Mouse (Mus musculus): ENCODE data around the gene Kdr. TPM values are rescaled to one million over a fixed set of nuclear protein-coding genes. Genes with fewer than 3 reads are reported as not detected.

Gene Kdr
- polyA plus RNA-seq, 1 experiment from 2014 or later, result 23.5 TPM

DNA sequence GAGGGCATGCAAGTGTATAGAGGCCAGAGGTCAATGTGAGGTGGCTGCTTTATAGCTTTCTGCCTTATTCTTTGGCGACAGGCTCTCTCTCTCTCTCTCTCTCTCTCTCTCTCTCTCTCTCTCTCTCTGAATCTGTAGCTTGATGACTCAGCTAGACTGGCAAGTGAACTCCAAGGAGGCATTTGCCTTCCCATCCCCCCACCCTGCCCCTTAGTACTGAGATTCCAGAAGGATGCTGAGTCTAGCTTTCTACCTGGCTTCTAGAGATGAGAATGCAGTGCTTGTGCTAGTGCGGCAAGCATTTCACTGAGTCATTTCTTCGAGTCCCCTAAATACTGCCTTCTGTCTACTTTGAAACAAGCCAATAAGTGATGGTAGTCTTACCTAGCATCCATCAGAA is 21.7 kb downstream of the Kdr start:
- 75% methylated on average over 3 of the region's 3 CpGs for WGBS
- H3K27ac ChIP-seq, result no peak overlapping the region
- H3K4me3 ChIP-seq (replicated peaks), result no peak overlapping the region
- H3K4me1 ChIP-seq (replicated peaks), result no peaks in the 10 kb centered on the region
- H3K9me3 ChIP-seq, result no peaks in the 10 kb centered on the region
- peaks cover 3% of the 10 kb centered on the region; the same call in 1 of the 2 replicates for H3K27me3 ChIP-seq
- no peak for ATAC-seq (ENCODE audit: insufficient number of reproducible peaks, insufficient read depth, low FRiP score, low TSS enrichment, low read depth)
- H3K4me2 ChIP-seq, result no peak overlapping the region
- H3K36me3 ChIP-seq, result no peaks in the 10 kb centered on the region
- no peak overlapping the region for H3K9ac ChIP-seq (replicated peaks)

DNA sequence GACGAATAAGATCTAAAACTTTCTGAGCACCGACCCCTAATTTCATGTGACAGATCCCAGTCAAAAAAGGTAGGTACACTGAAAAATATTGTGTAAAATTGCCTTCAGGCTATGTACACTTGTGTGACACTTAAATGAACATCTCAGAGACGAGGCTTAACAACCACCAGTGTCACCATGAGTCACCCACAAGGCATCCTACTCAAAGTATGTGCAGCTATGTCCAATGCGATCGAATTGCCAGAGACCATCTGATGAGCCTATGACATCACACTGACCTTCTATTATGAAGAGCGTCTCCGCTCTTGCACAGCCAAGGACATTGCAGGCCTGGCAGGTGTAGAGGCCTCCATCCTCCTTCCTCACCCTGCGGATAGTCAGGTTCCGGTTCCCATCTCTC is 22.4 kb downstream of the Kdr start:
- H3K36me3 ChIP-seq, result no peaks in the 10 kb centered on the region
- WGBS, result 92% methylated on average over 9 of the region's 9 CpGs
- H3K4me3 ChIP-seq (replicated peaks), result no peak overlapping the region
- peaks cover 3% of the 10 kb centered on the region; the same call in 1 of the 2 replicates for H3K27me3 ChIP-seq
- no peak for ATAC-seq (ENCODE audit: insufficient number of reproducible peaks, insufficient read depth, low FRiP score, low TSS enrichment, low read depth)
- H3K9ac ChIP-seq (replicated peaks), result no peak overlapping the region
- H3K27ac ChIP-seq, result no peak overlapping the region
- H3K9me3 ChIP-seq, result no peaks in the 10 kb centered on the region
- H3K4me1 ChIP-seq (replicated peaks), result no peaks in the 10 kb centered on the region
- no peak overlapping the region for H3K4me2 ChIP-seq

DNA sequence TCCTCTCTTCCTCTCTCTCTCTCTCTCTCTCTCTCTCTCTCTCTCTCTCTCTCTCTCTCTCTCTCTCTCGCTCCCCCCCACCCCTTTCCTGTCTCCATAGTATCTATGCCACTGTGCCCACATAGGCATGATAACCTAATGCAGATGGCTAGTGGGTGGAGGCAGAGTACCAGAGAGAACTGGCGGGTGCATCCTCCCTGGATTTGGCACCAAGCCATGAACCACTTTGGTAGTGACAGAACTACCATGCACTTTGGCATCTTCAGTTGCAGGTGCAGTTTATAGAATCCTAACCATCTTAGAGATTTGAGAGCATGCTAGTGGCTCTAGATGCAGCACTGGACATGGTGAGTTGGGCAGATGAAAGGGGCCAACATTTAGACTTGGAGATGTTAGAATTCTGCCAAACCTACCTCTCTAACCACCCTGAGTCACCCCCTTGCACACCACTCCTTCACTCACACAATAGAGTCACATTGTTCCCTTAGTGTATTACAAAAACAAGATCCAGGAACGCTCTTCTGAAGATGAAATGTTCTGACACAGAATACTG is 23.4 kb downstream of the Kdr start:
- Histone ChIP-seq H3K27ac (no peak overlapping the region), H3K9me3 (no peaks in the 10 kb centered on the region), H3K4me2 (no peak overlapping the region), H3K27me3 (peaks cover 3% of the 10 kb centered on the region; the same call in 1 of the 2 replicates), H3K4me3 (replicated peaks) (no peak overlapping the region), H3K4me1 (replicated peaks) (no peaks in the 10 kb centered on the region), H3K36me3 (no peaks in the 10 kb centered on the region), H3K9ac (replicated peaks) (no peak overlapping the region)
- ATAC-seq (ENCODE audit: insufficient number of reproducible peaks, insufficient read depth, low FRiP score, low TSS enrichment, low read depth), result no peak
- WGBS, result 86% methylated on average over 3 of the region's 3 CpGs

DNA sequence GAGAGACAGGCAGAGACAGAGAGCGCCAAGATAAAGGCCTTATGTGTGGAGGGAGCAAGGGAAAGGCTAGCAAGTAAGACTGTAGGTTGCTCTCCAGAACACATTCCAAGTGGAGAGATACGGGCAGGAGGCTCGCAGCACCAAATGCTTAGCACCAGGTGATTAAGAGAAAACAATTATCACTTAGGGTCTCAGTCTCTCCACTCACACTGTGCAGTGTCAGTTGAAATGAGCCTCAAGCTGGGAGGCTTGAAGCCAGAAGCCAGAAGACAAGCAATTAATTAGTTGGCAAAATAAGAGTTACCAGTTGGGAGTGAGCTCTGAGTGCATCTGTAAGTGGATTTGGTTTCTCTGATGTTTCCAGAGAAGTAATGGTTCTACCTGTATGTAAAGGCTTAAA is 24.0 kb downstream of the Kdr start:
- no peak overlapping the region for H3K9ac ChIP-seq (replicated peaks)
- H3K36me3 ChIP-seq, result no peaks in the 10 kb centered on the region
- no peaks in the 10 kb centered on the region for H3K9me3 ChIP-seq
- H3K27ac ChIP-seq, result no peak overlapping the region
- peaks cover 3% of the 10 kb centered on the region; the same call in 1 of the 2 replicates for H3K27me3 ChIP-seq
- H3K4me3 ChIP-seq (replicated peaks), result no peak overlapping the region
- H3K4me2 ChIP-seq, result no peak overlapping the region
- 67% methylated on average over 3 of the region's 3 CpGs for WGBS
- ATAC-seq (ENCODE audit: insufficient number of reproducible peaks, insufficient read depth, low FRiP score, low TSS enrichment, low read depth), result no peak
- H3K4me1 ChIP-seq (replicated peaks), result no peaks in the 10 kb centered on the region

DNA sequence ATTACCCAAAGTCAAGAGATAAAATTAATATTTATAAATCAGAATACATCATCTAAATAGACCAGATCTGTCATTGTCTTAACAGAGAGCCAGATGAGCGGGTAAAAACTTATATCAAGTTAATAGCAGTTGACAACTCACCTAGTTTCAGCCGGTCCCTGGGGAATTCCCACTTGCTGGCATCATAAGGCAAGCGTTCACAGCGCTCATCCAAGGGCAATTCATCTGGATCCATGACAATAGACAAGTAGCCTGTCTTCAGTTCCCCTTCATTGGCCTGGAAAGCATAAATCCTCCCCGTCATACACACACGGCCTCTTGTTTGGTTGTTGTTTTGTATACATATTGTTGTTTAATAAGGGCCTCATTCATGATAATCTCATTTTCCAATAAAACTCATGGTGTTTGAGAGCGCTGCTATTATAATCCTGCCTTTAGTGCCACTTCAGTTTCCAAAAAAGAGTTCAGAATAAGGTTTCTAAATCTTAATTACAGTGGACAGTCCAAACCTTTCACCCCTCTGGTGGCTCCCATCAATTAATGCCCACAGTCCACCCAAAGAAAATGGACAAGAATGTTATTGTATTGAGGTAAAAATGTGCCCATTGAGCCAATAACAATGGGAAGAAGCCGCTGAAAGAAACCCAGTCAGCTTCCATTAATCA is 26.0 kb downstream of the Kdr start:
- no peaks in the 10 kb centered on the region for H3K36me3 ChIP-seq
- H3K9ac ChIP-seq (replicated peaks), result no peak overlapping the region
- H3K27me3 ChIP-seq, result peaks cover 3% of the 10 kb centered on the region; the same call in 1 of the 2 replicates
- H3K4me3 ChIP-seq (replicated peaks), result no peak overlapping the region
- H3K27ac ChIP-seq, result no peak overlapping the region
- ATAC-seq (ENCODE audit: insufficient number of reproducible peaks, insufficient read depth, low FRiP score, low TSS enrichment, low read depth), result no peak
- H3K4me1 ChIP-seq (replicated peaks), result no peaks in the 10 kb centered on the region
- WGBS, result 88% methylated on average over 8 of the region's 8 CpGs
- no peak overlapping the region for H3K4me2 ChIP-seq
- H3K9me3 ChIP-seq, result no peaks in the 10 kb centered on the region

DNA sequence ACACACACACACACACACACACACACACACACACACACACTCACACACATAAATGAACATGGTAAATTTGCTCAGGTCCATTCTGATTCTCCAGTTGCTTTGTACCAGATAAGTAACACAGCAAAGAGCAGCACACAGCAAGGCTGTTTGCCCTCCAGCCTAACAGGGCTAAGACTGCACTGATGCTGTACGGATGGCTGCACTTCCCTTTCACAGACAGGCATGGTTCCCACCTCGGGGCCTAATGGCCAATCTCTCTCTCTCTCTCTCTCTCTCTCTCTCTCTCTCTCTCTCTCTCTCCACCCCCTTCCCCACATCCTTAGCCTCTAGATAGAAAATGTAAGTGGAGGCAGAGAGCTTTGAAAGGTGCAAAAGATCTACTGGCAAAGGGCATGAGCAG is 27.4 kb downstream of the Kdr start:
- no peaks in the 10 kb centered on the region for H3K4me1 ChIP-seq (replicated peaks)
- H3K4me3 ChIP-seq (replicated peaks), result no peak overlapping the region
- H3K36me3 ChIP-seq, result no peaks in the 10 kb centered on the region
- peaks cover 3% of the 10 kb centered on the region; the same call in 1 of the 2 replicates for H3K27me3 ChIP-seq
- WGBS, result 62% methylated on average over 2 of the region's 2 CpGs
- no peak for ATAC-seq (ENCODE audit: insufficient number of reproducible peaks, insufficient read depth, low FRiP score, low TSS enrichment, low read depth)
- H3K4me2 ChIP-seq, result no peak overlapping the region
- H3K27ac ChIP-seq, result no peak overlapping the region
- no peaks in the 10 kb centered on the region for H3K9me3 ChIP-seq
- H3K9ac ChIP-seq (replicated peaks), result no peak overlapping the region

DNA sequence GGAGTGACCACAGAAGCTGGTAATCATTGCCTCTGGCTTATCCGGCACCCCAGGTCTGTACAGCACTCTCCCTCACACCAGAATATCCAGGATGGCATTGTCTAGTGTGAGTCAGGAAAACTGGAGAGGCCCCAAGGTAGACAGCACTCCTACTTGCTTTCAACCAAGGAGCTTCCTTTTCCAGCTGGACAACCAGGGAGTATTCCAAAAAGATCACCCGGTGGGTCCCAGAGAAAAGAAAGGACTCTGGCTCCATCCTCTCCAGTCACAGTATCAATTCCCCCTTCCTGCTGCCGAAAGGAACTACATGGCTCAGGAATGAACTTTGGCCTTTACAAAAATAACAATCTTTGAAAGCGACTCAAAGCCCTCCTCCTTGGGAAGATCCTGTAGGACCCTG is 32.9 kb downstream of the Kdr start:
- 79% methylated on average over 4 of the region's 4 CpGs for WGBS
- Histone ChIP-seq H3K9ac (replicated peaks) (no peak overlapping the region), H3K4me3 (replicated peaks) (no peak overlapping the region), H3K9me3 (no peaks in the 10 kb centered on the region), H3K4me2 (no peak overlapping the region), H3K4me1 (replicated peaks) (peaks cover 12% of the 10 kb centered on the region; the same call in 1 of the 2 replicates), H3K27me3 (no peaks in the 10 kb centered on the region), H3K27ac (no peak overlapping the region), H3K36me3 (no peaks in the 10 kb centered on the region)
- ATAC-seq (ENCODE audit: insufficient number of reproducible peaks, insufficient read depth, low FRiP score, low TSS enrichment, low read depth), result no peak

DNA sequence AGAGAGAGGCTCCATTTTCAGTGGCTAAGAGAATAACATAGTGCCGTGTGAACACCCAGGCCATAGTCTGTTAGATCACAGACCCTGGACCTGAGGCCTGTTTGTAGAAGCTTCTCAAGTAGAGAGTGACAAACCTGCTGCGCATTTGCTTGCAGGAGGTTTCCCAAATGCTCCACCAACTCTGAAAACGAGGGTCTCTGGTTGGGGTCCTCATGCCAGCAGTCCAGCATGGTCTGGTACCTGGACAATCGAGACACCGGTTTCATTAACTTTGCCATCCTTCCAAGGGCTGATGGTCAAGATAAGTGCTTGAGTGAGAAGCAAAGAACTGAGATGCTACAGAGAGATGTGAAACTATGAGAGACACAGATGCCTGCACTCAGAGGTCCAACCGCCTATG is 35.0 kb downstream of the Kdr start:
- Histone ChIP-seq H3K4me2 (no peak overlapping the region), H3K27ac (no peak overlapping the region), H3K4me1 (replicated peaks) (peaks cover 16% of the 10 kb centered on the region; the same call in 1 of the 2 replicates), H3K27me3 (no peaks in the 10 kb centered on the region), H3K36me3 (no peaks in the 10 kb centered on the region), H3K9me3 (no peaks in the 10 kb centered on the region), H3K4me3 (replicated peaks) (no peak overlapping the region), H3K9ac (replicated peaks) (no peak overlapping the region)
- no peak for ATAC-seq (ENCODE audit: insufficient number of reproducible peaks, insufficient read depth, low FRiP score, low TSS enrichment, low read depth)
- WGBS, result 92% methylated on average over 6 of the region's 6 CpGs

DNA sequence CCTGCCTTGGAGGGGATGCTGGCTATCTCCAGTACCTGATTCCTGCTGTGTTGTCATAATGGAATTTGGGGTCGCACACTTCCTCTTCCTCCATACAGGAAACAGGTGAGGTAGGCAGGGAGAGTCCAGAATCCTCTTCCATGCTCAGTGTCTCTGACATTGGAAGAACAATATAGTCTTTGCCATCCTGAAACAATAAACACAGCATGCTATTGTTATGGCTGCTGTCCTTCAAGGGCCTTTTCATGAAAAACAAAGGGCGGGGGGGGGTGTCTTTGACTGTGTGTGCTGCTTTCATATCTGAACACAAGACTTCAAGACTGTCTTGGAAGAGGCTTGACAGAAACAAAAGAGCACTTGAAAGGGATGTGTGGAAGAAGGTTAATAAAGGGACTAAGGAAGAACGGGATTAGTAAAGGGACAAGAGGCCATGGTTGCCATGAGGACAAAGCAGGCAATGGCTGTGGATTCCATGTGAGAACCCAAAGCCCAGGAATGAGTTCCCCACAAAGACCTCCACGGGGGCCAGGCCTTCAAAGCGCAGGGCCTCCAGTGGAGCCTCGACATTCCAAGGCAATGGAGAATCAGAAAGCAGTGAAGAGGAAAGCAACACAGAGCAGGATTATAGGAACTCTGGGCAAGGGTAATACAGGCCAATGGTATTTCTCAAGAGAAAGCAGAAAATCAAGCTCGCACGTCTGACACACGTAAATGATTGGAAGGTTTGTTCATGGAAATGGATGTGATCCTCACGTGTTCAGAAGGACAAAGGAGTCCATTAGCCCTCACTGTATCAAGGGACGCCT is 36.3 kb downstream of the Kdr start:
- no peak overlapping the region for H3K27ac ChIP-seq
- H3K27me3 ChIP-seq, result no peaks in the 10 kb centered on the region
- no peaks in the 10 kb centered on the region for H3K36me3 ChIP-seq
- no peak overlapping the region for H3K9ac ChIP-seq (replicated peaks)
- no peak overlapping the region for H3K4me2 ChIP-seq
- H3K9me3 ChIP-seq, result no peaks in the 10 kb centered on the region
- 84% methylated on average over 11 of the region's 11 CpGs for WGBS
- H3K4me1 ChIP-seq (replicated peaks), result peaks cover 16% of the 10 kb centered on the region; the same call in 1 of the 2 replicates
- no peak overlapping the region for H3K4me3 ChIP-seq (replicated peaks)
- no peak for ATAC-seq (ENCODE audit: insufficient number of reproducible peaks, insufficient read depth, low FRiP score, low TSS enrichment, low read depth)

DNA sequence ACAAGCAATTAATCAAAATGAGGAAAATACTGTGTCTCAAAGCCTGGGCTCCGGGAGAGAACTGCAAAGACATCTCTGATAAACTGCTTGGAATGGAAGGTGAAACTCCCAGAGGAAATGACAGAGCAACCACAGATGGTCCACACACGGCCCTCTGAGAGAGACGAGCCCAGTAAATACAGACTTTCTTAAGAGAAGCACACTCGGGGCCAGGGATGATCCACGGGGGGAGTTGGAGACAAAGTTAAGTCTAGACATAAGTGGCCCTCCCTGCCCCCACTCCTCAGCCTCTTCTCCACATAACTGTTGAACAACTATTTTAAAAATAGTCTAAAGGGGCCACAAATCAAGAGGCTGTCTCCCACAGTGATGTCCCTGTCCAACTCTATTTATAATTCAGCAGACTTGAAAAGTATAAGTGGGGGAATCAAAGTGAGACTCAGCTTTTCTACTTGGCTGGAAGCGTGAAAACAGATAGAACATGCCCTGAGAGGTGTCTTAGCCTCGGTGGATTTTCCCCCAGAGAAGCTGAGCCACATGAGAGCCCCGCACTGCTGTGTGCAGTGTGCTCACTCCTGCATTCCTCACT is 39.0 kb downstream of the Kdr start:
- no peak overlapping the region for H3K27ac ChIP-seq
- H3K4me3 ChIP-seq (replicated peaks), result no peak overlapping the region
- WGBS, result 57% methylated on average over 8 of the region's 8 CpGs
- no peak overlapping the region for H3K9ac ChIP-seq (replicated peaks)
- peaks cover 16% of the 10 kb centered on the region; the same call in 1 of the 2 replicates for H3K4me1 ChIP-seq (replicated peaks)
- H3K27me3 ChIP-seq, result no peaks in the 10 kb centered on the region
- H3K9me3 ChIP-seq, result no peaks in the 10 kb centered on the region
- no peak for ATAC-seq (ENCODE audit: insufficient number of reproducible peaks, insufficient read depth, low FRiP score, low TSS enrichment, low read depth)
- no peaks in the 10 kb centered on the region for H3K36me3 ChIP-seq
- H3K4me2 ChIP-seq, result no peak overlapping the region

DNA sequence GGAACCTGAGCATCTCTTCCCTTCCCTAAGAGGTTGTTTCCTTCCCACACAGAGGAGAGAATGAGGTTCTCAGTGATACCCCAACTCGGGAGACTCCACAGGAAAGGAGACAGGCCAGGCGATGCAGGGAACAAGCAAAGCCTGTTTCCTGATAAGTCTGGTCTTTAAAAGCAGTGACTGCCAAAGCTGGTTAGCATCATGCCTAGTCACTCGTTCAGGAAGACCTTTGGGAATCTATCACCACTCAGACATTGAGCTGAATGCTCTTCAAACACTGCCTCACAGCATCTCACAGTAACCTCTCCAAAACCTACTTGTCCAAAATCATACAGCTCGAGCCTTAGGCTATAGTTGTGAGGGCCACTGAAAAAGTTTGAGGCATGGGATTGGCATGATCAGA is 40.2 kb downstream of the Kdr start:
- Histone ChIP-seq H3K4me3 (replicated peaks) (no peak overlapping the region), H3K9me3 (no peaks in the 10 kb centered on the region), H3K4me1 (replicated peaks) (peaks cover 16% of the 10 kb centered on the region; the same call in 1 of the 2 replicates), H3K4me2 (no peak overlapping the region), H3K9ac (replicated peaks) (no peak overlapping the region), H3K27me3 (no peaks in the 10 kb centered on the region), H3K27ac (no peak overlapping the region), H3K36me3 (no peaks in the 10 kb centered on the region)
- 73% methylated on average over 4 of the region's 4 CpGs for WGBS
- no peak for ATAC-seq (ENCODE audit: insufficient number of reproducible peaks, insufficient read depth, low FRiP score, low TSS enrichment, low read depth)

All from limb, embryonic 12.5 days (tissue).